Mouse (Mus musculus) macrophage (primary cell): ENCODE measurements at regions not wholly inside any gene's neighbourhood (a gene's known extent, or its start where the extent isn't known, plus 50 kb on each side); places are given as distances from the start of the nearest gene placed in this dataset.

Experiments
- H3K27ac ChIP-seq: fragments of 350-480 bp; formaldehyde crosslinking; 2 replicates; pipeline ENCODE4 v1.9.0; 2021
- H3K36me3 ChIP-seq: fragments of 350-480 bp; formaldehyde crosslinking; 2 replicates; pipeline ENCODE4 v1.9.0; 2021; ENCODE audit errors: inconsistent target
- H3K4me3 ChIP-seq: fragments of 350-480 bp; formaldehyde crosslinking; 2 replicates; pipeline ENCODE4 v1.9.0; 2021; ENCODE audit errors: inconsistent target
- H3K79me2 ChIP-seq: fragments of 350-480 bp; formaldehyde crosslinking; 2 replicates; pipeline ENCODE4 v1.9.0; 2021; ENCODE audit errors: inconsistent target
- WGBS: methylation state at CpG from one replicate; pipeline ENCODE4 v1.1.7; 2026; ENCODE audit warnings: inconsistent platforms; ENCODE audit not compliant: missing documents; 5-methylcytosine and 5-hydroxymethylcytosine counted together

GRCm38 (mm10) chr13:102065274-102065640 is 297.2 kb upstream of the Pik3r1 start:
- H3K79me2 ChIP-seq = no peaks in the 10 kb centered on the region
- H3K4me3 ChIP-seq = no peak overlapping the region
- no peaks in the 10 kb centered on the region for H3K36me3 ChIP-seq
- H3K27ac ChIP-seq = no peak overlapping the region
- WGBS = 89% methylated on average over 5 of the region's 5 CpGs

- Histone ChIP-seq H3K27ac (no peak overlapping the region), H3K36me3 (no peaks in the 10 kb centered on the region), H3K4me3 (no peak overlapping the region), H3K79me2 (no peaks in the 10 kb centered on the region)
- 65% methylated on average over 5 of the region's 5 CpGs for WGBS
Measured at GRCm38 (mm10) chr13:102065796-102066195, 297.8 kb upstream of the Pik3r1 start.

- Histone ChIP-seq H3K36me3 (no peaks in the 10 kb centered on the region), H3K79me2 (no peaks in the 10 kb centered on the region), H3K4me3 (no peak overlapping the region), H3K27ac (no peak overlapping the region)
- WGBS = 8% methylated on average over 3 of the region's 3 CpGs
Measured at GRCm38 (mm10) chr13:102070740-102071139, 302.7 kb upstream of the Pik3r1 start.

GRCm38 (mm10) chr13:102072366-102072765 is 304.3 kb upstream of the Pik3r1 start:
- no peaks in the 10 kb centered on the region for H3K36me3 ChIP-seq
- no peak overlapping the region for H3K27ac ChIP-seq
- H3K4me3 ChIP-seq = no peak overlapping the region
- no peaks in the 10 kb centered on the region for H3K79me2 ChIP-seq
- 86% methylated on average over 4 of the region's 4 CpGs for WGBS

GRCm38 (mm10) chr13:102087766-102088165 is 319.7 kb upstream of the Pik3r1 start:
- no peaks in the 10 kb centered on the region for H3K79me2 ChIP-seq
- no peaks in the 10 kb centered on the region for H3K36me3 ChIP-seq
- H3K4me3 ChIP-seq = no peak overlapping the region
- 86% methylated on average over 1 of the region's 1 CpGs for WGBS
- no peak overlapping the region for H3K27ac ChIP-seq

- Histone ChIP-seq H3K79me2 (no peaks in the 10 kb centered on the region), H3K36me3 (no peaks in the 10 kb centered on the region), H3K4me3 (no peak overlapping the region), H3K27ac (no peak overlapping the region)
- WGBS = 3% methylated on average over 5 of the region's 5 CpGs
Measured at GRCm38 (mm10) chr13:102089551-102089950, 321.5 kb upstream of the Pik3r1 start.

- Histone ChIP-seq H3K36me3 (no peaks in the 10 kb centered on the region), H3K79me2 (no peaks in the 10 kb centered on the region), H3K27ac (no peak overlapping the region), H3K4me3 (no peak overlapping the region)
- WGBS = 1% methylated on average over 4 of the region's 4 CpGs
Measured at GRCm38 (mm10) chr13:102094193-102094592, 326.2 kb upstream of the Pik3r1 start.

- H3K27ac ChIP-seq = no peak overlapping the region
- H3K36me3 ChIP-seq = no peaks in the 10 kb centered on the region
- H3K4me3 ChIP-seq = no peak overlapping the region
- H3K79me2 ChIP-seq = no peaks in the 10 kb centered on the region
- WGBS = 100% methylated on average over 1 of the region's 1 CpGs
Measured at GRCm38 (mm10) chr13:102103161-102103560, 335.1 kb upstream of the Pik3r1 start.

- Histone ChIP-seq H3K27ac (no peak overlapping the region), H3K79me2 (no peaks in the 10 kb centered on the region), H3K4me3 (no peak overlapping the region), H3K36me3 (no peaks in the 10 kb centered on the region)
- 92% methylated on average over 1 of the region's 1 CpGs for WGBS
Measured at GRCm38 (mm10) chr13:102106188-102106587, 338.2 kb upstream of the Pik3r1 start.

GRCm38 (mm10) chr13:102108204-102108603 is 340.2 kb upstream of the Pik3r1 start:
- no peak overlapping the region for H3K27ac ChIP-seq

GRCm38 (mm10) chr13:102108916-102109315 is 340.9 kb upstream of the Pik3r1 start:
- H3K79me2 ChIP-seq = no peaks in the 10 kb centered on the region
- no peaks in the 10 kb centered on the region for H3K36me3 ChIP-seq
- no peak overlapping the region for H3K4me3 ChIP-seq
- 91% methylated on average over 3 of the region's 3 CpGs for WGBS
- no peak overlapping the region for H3K27ac ChIP-seq

More at GRCm38 (mm10) chr13:102108204-102108603, 340.2 kb upstream of the Pik3r1 start:
- H3K4me3 ChIP-seq = no peak overlapping the region
- H3K79me2 ChIP-seq = no peaks in the 10 kb centered on the region
- 82% methylated on average over 1 of the region's 1 CpGs for WGBS
- no peaks in the 10 kb centered on the region for H3K36me3 ChIP-seq

GRCm38 (mm10) chr13:102113941-102114340 is 345.9 kb upstream of the Pik3r1 start:
- no peak overlapping the region for H3K27ac ChIP-seq
- no peak overlapping the region for H3K4me3 ChIP-seq
- WGBS = 94% methylated on average over 5 of the region's 5 CpGs
- no peaks in the 10 kb centered on the region for H3K36me3 ChIP-seq
- no peaks in the 10 kb centered on the region for H3K79me2 ChIP-seq

GRCm38 (mm10) chr13:102122341-102122740 is 354.3 kb upstream of the Pik3r1 start:
- Histone ChIP-seq H3K79me2 (no peaks in the 10 kb centered on the region), H3K36me3 (no peaks in the 10 kb centered on the region), H3K27ac (no peak overlapping the region), H3K4me3 (no peak overlapping the region)
- WGBS = 84% methylated on average over 6 of the region's 6 CpGs

- H3K36me3 ChIP-seq = no peaks in the 10 kb centered on the region
- H3K79me2 ChIP-seq = no peaks in the 10 kb centered on the region
- 33% methylated on average over 4 of the region's 4 CpGs for WGBS
- H3K4me3 ChIP-seq = no peak overlapping the region
- H3K27ac ChIP-seq = no peak overlapping the region
Measured at GRCm38 (mm10) chr13:102127933-102128430, 360.0 kb upstream of the Pik3r1 start.

- Histone ChIP-seq H3K79me2 (no peaks in the 10 kb centered on the region), H3K4me3 (no peak overlapping the region), H3K27ac (no peak overlapping the region), H3K36me3 (no peaks in the 10 kb centered on the region)
- WGBS = 90% methylated on average over 2 of the region's 2 CpGs
Measured at GRCm38 (mm10) chr13:102131459-102131858, 363.4 kb upstream of the Pik3r1 start.

GRCm38 (mm10) chr13:102132154-102132553 is 364.1 kb upstream of the Pik3r1 start:
- WGBS = 93% methylated on average over 5 of the region's 5 CpGs
- Histone ChIP-seq H3K36me3 (no peaks in the 10 kb centered on the region), H3K27ac (no peak overlapping the region), H3K79me2 (no peaks in the 10 kb centered on the region), H3K4me3 (no peak overlapping the region)
